Mouse (Mus musculus) midbrain, embryonic 11.5 days (tissue): ENCODE measurements at regions not wholly inside any gene's neighbourhood (a gene's known extent, or its start where the extent isn't known, plus 50 kb on each side); places are given as distances from the start of the nearest gene placed in this dataset.

ENCODE experiments used
- ATAC-seq: fragments of 200-750 bp; cut with Nextera tagmentation; 2 replicates; pipeline ENCODE4 v1.8.0; 2017; ENCODE audit warnings: moderate TSS enrichment, moderate library complexity; ENCODE audit not compliant: low FRiP score
- DNase-seq: peaks from one replicate; pipeline ENCODE4 v3.0.0; 2015; ENCODE audit warnings: low spot score; ENCODE audit errors: missing footprints
- H3K27ac ChIP-seq: fragments of 300-500 bp; sonication (generic); 2 replicates; pipeline ENCODE4 v1.5.1; 2014; ENCODE audit warnings: low read depth, low read length
- H3K27me3 ChIP-seq: fragments of 300-500 bp; sonication (generic); 2 replicates; pipeline ENCODE4 v1.6.1; 2014; ENCODE audit warnings: mild to moderate bottlenecking, low read length, moderate library complexity, mixed read lengths; ENCODE audit not compliant: control insufficient read depth, insufficient read depth
- H3K36me3 ChIP-seq: fragments of 300-500 bp; sonication (generic); 2 replicates; pipeline ENCODE4 v1.6.1; 2014; ENCODE audit warnings: mild to moderate bottlenecking, low read length, moderate library complexity, mixed read lengths; ENCODE audit not compliant: control insufficient read depth, insufficient read depth
- H3K4me1 ChIP-seq: fragments of 300-500 bp; sonication (generic); 2 replicates; pipeline ENCODE4 v1.6.1; 2014; ENCODE audit warnings: low read length; ENCODE audit not compliant: control insufficient read depth, insufficient read depth
- H3K4me2 ChIP-seq: fragments of 300-500 bp; sonication (generic); 2 replicates; pipeline ENCODE4 v1.6.1; 2014; ENCODE audit warnings: mild to moderate bottlenecking, moderate library complexity
- H3K4me3 ChIP-seq: fragments of 300-500 bp; sonication (generic); 2 replicates; pipeline ENCODE4 v1.5.1; 2014; ENCODE audit warnings: low read depth, low read length
- H3K9ac ChIP-seq: fragments of 300-500 bp; sonication (generic); 2 replicates; pipeline ENCODE4 v1.6.1; 2014; ENCODE audit warnings: low read length
- H3K9me3 ChIP-seq: fragments of 300-500 bp; sonication (generic); 2 replicates; pipeline ENCODE4 v1.6.1; 2016; ENCODE audit warnings: low read length; ENCODE audit not compliant: control insufficient read depth
- WGBS: fragments of 180-500 bp; shearing (Covaris S2); extraction: QIAGEN DNeasy Blood & Tissue Kit; methylation state at CpG from one replicate; pipeline ENCODE4 v1.1.7; 2014; 5-methylcytosine and 5-hydroxymethylcytosine counted together

DNA sequence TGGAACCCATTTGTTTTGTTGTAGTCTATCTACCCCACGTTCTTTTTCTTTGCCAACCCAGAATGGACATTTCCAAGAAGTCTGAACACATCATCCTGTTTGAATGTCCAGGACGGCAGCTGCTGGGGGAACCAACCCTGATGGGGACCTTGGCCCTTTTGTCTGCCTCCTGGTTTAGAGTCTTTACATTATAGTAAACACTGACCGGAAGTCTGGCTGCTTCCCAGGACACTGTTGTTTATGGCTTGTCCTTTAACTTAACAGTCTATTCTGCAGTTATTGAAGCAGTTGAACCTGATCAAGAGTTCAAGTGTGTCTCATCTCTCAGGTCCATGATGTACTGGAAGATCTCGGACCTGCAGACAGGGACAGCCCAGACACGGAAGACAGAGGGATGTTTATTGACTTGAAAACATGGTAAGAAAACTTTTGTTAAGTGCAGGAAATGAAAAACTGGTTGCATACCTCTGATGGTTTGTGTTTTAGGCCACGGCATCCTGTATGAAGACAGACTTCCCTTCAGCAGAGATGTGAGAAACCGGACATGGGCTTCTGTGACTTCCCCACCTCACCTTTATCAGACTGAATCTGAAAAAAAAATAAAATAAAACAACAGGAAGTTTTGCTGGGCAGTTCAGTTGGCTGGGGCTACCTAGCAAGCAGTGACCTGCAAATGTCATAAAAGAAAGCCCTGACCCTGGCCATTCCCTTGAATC, 69.7 kb upstream of the Itga1 start:
- Histone ChIP-seq H3K4me1 (no peaks in the 10 kb centered on the region), H3K27ac (no peak overlapping the region), H3K36me3 (no peaks in the 10 kb centered on the region), H3K27me3 (no peaks in the 10 kb centered on the region), H3K4me2 (no peak overlapping the region), H3K4me3 (no peak overlapping the region), H3K9me3 (no peaks in the 10 kb centered on the region), H3K9ac (no peak overlapping the region)
- no peak for ATAC-seq
- 80% methylated on average over 7 of the region's 7 CpGs for WGBS
- no peak for DNase-seq

DNA sequence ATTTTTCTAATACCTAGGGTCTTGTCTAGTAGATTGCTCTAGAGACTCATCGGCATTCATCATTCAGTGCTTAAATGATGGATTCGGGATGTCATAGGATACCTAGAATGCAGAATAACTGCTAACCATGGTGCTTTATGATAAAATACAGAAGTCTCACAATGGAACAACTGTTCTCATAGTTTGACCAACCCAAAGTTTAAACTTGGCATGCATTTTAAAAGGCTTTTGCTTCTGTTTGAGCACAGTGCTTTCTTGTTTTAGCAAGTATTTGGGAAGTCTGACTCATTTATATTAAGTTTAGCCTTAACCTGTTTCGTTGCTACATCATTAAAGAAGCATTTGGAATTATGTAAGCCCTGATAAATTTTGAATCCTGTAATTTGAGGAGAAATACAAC, 64.2 kb upstream of the Itga1 start:
- Histone ChIP-seq H3K4me3 (no peak overlapping the region), H3K27me3 (no peaks in the 10 kb centered on the region), H3K4me1 (no peaks in the 10 kb centered on the region), H3K36me3 (no peaks in the 10 kb centered on the region), H3K4me2 (no peak overlapping the region), H3K27ac (no peak overlapping the region), H3K9ac (no peak overlapping the region), H3K9me3 (no peaks in the 10 kb centered on the region)
- DNase-seq (no peak), ATAC-seq (no peak)
- 89% methylated on average over 3 of the region's 3 CpGs for WGBS

DNA sequence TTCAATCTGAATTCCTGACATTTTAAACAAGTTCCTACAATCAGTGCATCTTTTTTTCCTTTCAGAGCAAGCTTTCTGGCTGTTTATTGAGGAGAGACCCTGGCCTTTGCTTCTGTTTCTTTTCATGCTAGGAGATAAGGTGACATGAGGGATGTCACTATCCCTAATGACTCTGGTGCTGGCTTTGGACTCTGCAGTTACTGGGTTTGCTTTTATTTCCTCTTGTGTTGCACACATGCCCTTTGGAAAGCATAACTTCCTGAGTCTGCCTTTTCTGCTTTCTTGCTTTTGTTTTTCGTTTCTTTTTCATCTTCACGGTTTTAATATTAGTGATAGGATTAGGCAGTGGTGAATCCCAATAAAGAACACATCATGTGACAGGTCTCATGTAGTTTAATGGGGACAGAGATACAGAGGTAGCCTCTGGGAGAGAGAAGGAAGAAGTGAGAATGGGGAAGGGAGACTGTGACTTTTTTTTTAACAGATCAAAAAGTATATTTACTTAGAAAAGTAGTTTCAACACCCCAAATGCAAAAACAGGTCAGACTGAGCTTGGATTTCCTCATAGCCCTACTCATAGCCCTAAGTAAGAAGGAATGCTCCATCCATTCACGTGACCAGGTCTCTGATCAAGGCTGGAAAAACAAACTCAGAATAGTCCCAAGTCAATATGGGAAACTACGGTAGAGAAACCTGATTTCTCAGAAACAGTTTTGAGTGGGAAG, 61.1 kb upstream of the Itga1 start:
- DNase-seq = no peak
- Histone ChIP-seq H3K4me2 (no peak overlapping the region), H3K9me3 (no peaks in the 10 kb centered on the region), H3K4me1 (no peaks in the 10 kb centered on the region), H3K27me3 (no peaks in the 10 kb centered on the region), H3K9ac (no peak overlapping the region), H3K4me3 (no peak overlapping the region), H3K36me3 (no peaks in the 10 kb centered on the region), H3K27ac (no peak overlapping the region)
- 86% methylated on average over 4 of the region's 4 CpGs for WGBS
- ATAC-seq = no peak

DNA sequence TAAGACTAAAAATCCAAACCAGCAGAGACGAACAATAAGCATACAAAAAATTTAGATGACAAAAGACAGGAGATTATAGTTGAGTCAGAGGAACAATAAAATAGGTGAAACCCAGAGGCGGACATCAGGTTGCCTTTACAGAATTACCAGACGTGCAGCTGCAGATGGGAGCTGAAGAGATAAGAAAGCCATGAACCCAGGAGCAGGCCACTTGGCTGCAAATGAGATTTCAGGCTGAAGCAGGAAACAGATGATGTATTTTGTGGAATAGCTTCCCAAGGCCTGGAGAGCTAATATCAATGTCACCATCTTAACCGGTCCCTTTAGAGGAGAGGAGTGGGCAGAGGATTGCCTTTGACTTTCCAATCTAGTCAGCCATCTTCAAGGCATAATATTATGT, 57.6 kb upstream of the Itga1 start:
- Histone ChIP-seq H3K4me1 (no peaks in the 10 kb centered on the region), H3K9me3 (no peaks in the 10 kb centered on the region)
- WGBS = 78% methylated on average over 4 of the region's 4 CpGs

More for the DNA sequence above, 57.6 kb upstream of the Itga1 start:
- H3K9ac ChIP-seq = no peak overlapping the region
- H3K4me3 ChIP-seq = no peak overlapping the region
- ATAC-seq (no peak), DNase-seq (no peak)
- H3K27ac ChIP-seq = no peak overlapping the region
- no peak overlapping the region for H3K4me2 ChIP-seq
- no peaks in the 10 kb centered on the region for H3K27me3 ChIP-seq
- no peaks in the 10 kb centered on the region for H3K36me3 ChIP-seq
